Mouse (Mus musculus) heart, embryonic 10.5 days (tissue): ENCODE measurements around the gene Optc. TPM values are rescaled to one million over a fixed set of nuclear protein-coding genes. Genes with fewer than 3 reads are reported as not detected.

Source experiments
- DNase-seq: peaks from one replicate; pipeline ENCODE4 v3.0.0-alpha.2; 2017; ENCODE audit warnings: low spot score
- H3K27ac ChIP-seq: fragments of 300-500 bp; sonication (generic); 2 replicates; pipeline ENCODE4 v1.5.1; 2016; ENCODE audit warnings: mild to moderate bottlenecking
- H3K27me3 ChIP-seq: fragments of 300-500 bp; sonication (generic); 2 replicates; pipeline ENCODE4 v1.6.1; 2016; ENCODE audit warnings: mild to moderate bottlenecking; ENCODE audit not compliant: poor library complexity, insufficient read depth, severe bottlenecking
- H3K36me3 ChIP-seq: fragments of 300-500 bp; sonication (generic); 2 replicates; pipeline ENCODE4 v1.6.1; 2016; ENCODE audit warnings: mild to moderate bottlenecking, moderate library complexity
- H3K4me1 ChIP-seq: fragments of 300-500 bp; sonication (generic); 2 replicates; pipeline ENCODE4 v1.6.1; 2016; ENCODE audit warnings: mild to moderate bottlenecking
- H3K4me3 ChIP-seq: fragments of 300-500 bp; sonication (generic); 2 replicates; pipeline ENCODE4 v1.5.1; 2016; ENCODE audit warnings: mild to moderate bottlenecking, moderate library complexity
- H3K9me3 ChIP-seq: fragments of 300-500 bp; sonication (generic); 2 replicates; pipeline ENCODE4 v1.6.1; 2016; ENCODE audit warnings: mild to moderate bottlenecking, moderate library complexity
- WGBS: fragments of 180-500 bp; shearing (Covaris S2); methylation state at CpG from one replicate; pipeline ENCODE4 v1.1.7; 2016; 5-methylcytosine and 5-hydroxymethylcytosine counted together
- polyA plus RNA-seq: library from polyadenylated mRNA; unstranded; fragments of >200 nt; fragmentation: Nextera tagmentation; extraction: Ambion mirVana; gene quantifications from 2 replicates; pipeline ENCODE4 v1.2.1, GENCODE M21; 2016

The Optc gene
- polyA plus RNA-seq, 1 experiment from 2014 or later = 0.16 TPM

GRCm38 (mm10) chr1:133913018-133913417 lies 5.2 kb upstream of the Optc start:
- DNase-seq = no peak
- Histone ChIP-seq H3K36me3 (no peaks in the 10 kb centered on the region), H3K27ac (no peak overlapping the region), H3K4me1 (peaks cover 28% of the 10 kb centered on the region), H3K4me3 (no peak overlapping the region), H3K27me3 (peaks cover 48% of the 10 kb centered on the region), H3K9me3 (no peaks in the 10 kb centered on the region)
- 76% methylated on average over 6 of the region's 6 CpGs for WGBS

GRCm38 (mm10) chr1:133911456-133911855 lies 3.7 kb upstream of the Optc start:
- H3K27ac ChIP-seq = no peak overlapping the region
- DNase-seq = no peak
- peaks cover 63% of the 10 kb centered on the region for H3K27me3 ChIP-seq
- peaks cover 30% of the 10 kb centered on the region for H3K4me1 ChIP-seq
- no peak overlapping the region for H3K4me3 ChIP-seq
- WGBS = 24% methylated on average over 4 of the region's 4 CpGs
- no peaks in the 10 kb centered on the region for H3K9me3 ChIP-seq
- H3K36me3 ChIP-seq = no peaks in the 10 kb centered on the region

GRCm38 (mm10) chr1:133911008-133911407 lies 3.2 kb upstream of the Optc start:
- H3K27me3 ChIP-seq = peaks cover 67% of the 10 kb centered on the region
- WGBS = 66% methylated on average over 4 of the region's 4 CpGs
- no peak overlapping the region for H3K4me3 ChIP-seq
- peaks cover 28% of the 10 kb centered on the region for H3K4me1 ChIP-seq
- DNase-seq = no peak
- H3K27ac ChIP-seq = no peak overlapping the region
- no peaks in the 10 kb centered on the region for H3K9me3 ChIP-seq
- no peaks in the 10 kb centered on the region for H3K36me3 ChIP-seq

- 65% methylated on average over 7 of the region's 7 CpGs for WGBS
These were observed 2.3 kb upstream of the Optc start for GRCm38 (mm10) chr1:133910108-133910507.

GRCm38 (mm10) chr1:133908659-133909575 lies 1.1 kb upstream of the Optc start:
- WGBS = 15% methylated on average over 27 of the region's 27 CpGs
- H3K27me3 ChIP-seq = peaks cover 72% of the 10 kb centered on the region
- no peaks in the 10 kb centered on the region for H3K36me3 ChIP-seq
- no peak for DNase-seq
- H3K9me3 ChIP-seq = no peaks in the 10 kb centered on the region
- H3K4me3 ChIP-seq = peak overlapping the region; percentile 66
- H3K4me1 ChIP-seq = peaks cover 23% of the 10 kb centered on the region
- peak overlapping the region; percentile 83 for H3K27ac ChIP-seq

More at GRCm38 (mm10) chr1:133910108-133910507, 2.3 kb upstream of the Optc start:
- no peaks in the 10 kb centered on the region for H3K9me3 ChIP-seq
- H3K27me3 ChIP-seq = peaks cover 74% of the 10 kb centered on the region
- H3K4me1 ChIP-seq = peaks cover 23% of the 10 kb centered on the region
- no peak for DNase-seq
- no peaks in the 10 kb centered on the region for H3K36me3 ChIP-seq
- no peak overlapping the region for H3K27ac ChIP-seq
- H3K4me3 ChIP-seq = no peak overlapping the region

- H3K4me3 ChIP-seq = no peak overlapping the region
- H3K27ac ChIP-seq = peak overlapping the region; percentile 13; the same call in 1 of the 2 replicates
- H3K36me3 ChIP-seq = no peaks in the 10 kb centered on the region
- no peak for DNase-seq
- H3K4me1 ChIP-seq = peaks cover 23% of the 10 kb centered on the region
- 51% methylated on average over 12 of the region's 12 CpGs for WGBS
- peaks cover 73% of the 10 kb centered on the region for H3K27me3 ChIP-seq
- H3K9me3 ChIP-seq = no peaks in the 10 kb centered on the region
These were observed 1.4 kb downstream of the Optc start for GRCm38 (mm10) chr1:133906420-133906819.

GRCm38 (mm10) chr1:133900825-133901224 lies 7.0 kb downstream of the Optc start:
- no peaks in the 10 kb centered on the region for H3K9me3 ChIP-seq
- H3K4me1 ChIP-seq = peaks cover 29% of the 10 kb centered on the region
- DNase-seq = no peak
- peaks cover 39% of the 10 kb centered on the region for H3K27me3 ChIP-seq
- H3K27ac ChIP-seq = no peak overlapping the region
- H3K4me3 ChIP-seq = no peak overlapping the region
- no peaks in the 10 kb centered on the region for H3K36me3 ChIP-seq
- 89% methylated on average over 9 of the region's 9 CpGs for WGBS

- no peaks in the 10 kb centered on the region for H3K9me3 ChIP-seq
These were observed 8.7 kb downstream of the Optc start for GRCm38 (mm10) chr1:133899043-133899542.

GRCm38 (mm10) chr1:133897293-133897692 lies 10.5 kb downstream of the Optc start:
- WGBS = 72% methylated on average over 6 of the region's 6 CpGs

More at GRCm38 (mm10) chr1:133899043-133899542, 8.7 kb downstream of the Optc start:
- DNase-seq = no peak
- Histone ChIP-seq H3K4me3 (no peak overlapping the region), H3K27ac (peak overlapping the region; percentile 80), H3K36me3 (no peaks in the 10 kb centered on the region), H3K27me3 (peaks cover 24% of the 10 kb centered on the region), H3K4me1 (peaks cover 44% of the 10 kb centered on the region)
- 51% methylated on average over 9 of the region's 9 CpGs for WGBS

GRCm38 (mm10) chr1:133891489-133891888 lies 16.3 kb downstream of the Optc start:
- H3K27me3 ChIP-seq = peaks cover 11% of the 10 kb centered on the region
- H3K27ac ChIP-seq = peak overlapping the region; percentile 89
- WGBS = 5% methylated on average over 5 of the region's 5 CpGs
- H3K4me1 ChIP-seq = peaks cover 75% of the 10 kb centered on the region
- H3K4me3 ChIP-seq = no peak overlapping the region
- DNase-seq = peak; percentile 89
- H3K36me3 ChIP-seq = no peaks in the 10 kb centered on the region
- H3K9me3 ChIP-seq = no peaks in the 10 kb centered on the region

More at GRCm38 (mm10) chr1:133897293-133897692, 10.5 kb downstream of the Optc start:
- Histone ChIP-seq H3K27me3 (peaks cover 16% of the 10 kb centered on the region), H3K27ac (peak overlapping the region; percentile 63; the same call in 1 of the 2 replicates), H3K4me1 (peaks cover 56% of the 10 kb centered on the region), H3K4me3 (no peak overlapping the region), H3K9me3 (no peaks in the 10 kb centered on the region), H3K36me3 (no peaks in the 10 kb centered on the region)
- no peak for DNase-seq

- no peaks in the 10 kb centered on the region for H3K9me3 ChIP-seq
- H3K27me3 ChIP-seq = peaks cover 19% of the 10 kb centered on the region
- H3K36me3 ChIP-seq = no peaks in the 10 kb centered on the region
- 16% methylated on average over 20 of the region's 20 CpGs for WGBS
- H3K4me1 ChIP-seq = peaks cover 70% of the 10 kb centered on the region
- no peak for DNase-seq
- peak overlapping the region; percentile 89 for H3K27ac ChIP-seq
- peak overlapping the region; percentile 39 for H3K4me3 ChIP-seq
These were observed 17.7 kb downstream of the Optc start for GRCm38 (mm10) chr1:133889949-133890598.

- H3K27ac ChIP-seq = peak overlapping the region; percentile 47; the same call in 1 of the 2 replicates
- no peak for DNase-seq
- no peaks in the 10 kb centered on the region for H3K9me3 ChIP-seq
- H3K36me3 ChIP-seq = no peaks in the 10 kb centered on the region
- H3K4me1 ChIP-seq = peaks cover 77% of the 10 kb centered on the region
- H3K27me3 ChIP-seq = peaks cover 29% of the 10 kb centered on the region
- WGBS = 75% methylated on average over 5 of the region's 5 CpGs
- no peak overlapping the region for H3K4me3 ChIP-seq
These were observed 20.1 kb downstream of the Optc start for GRCm38 (mm10) chr1:133887538-133888250.
